Mouse (Mus musculus) embryo, embryonic 10 days (tissue): ENCODE measurements at regions not wholly inside any gene's neighbourhood (a gene's known extent, or its start where the extent isn't known, plus 50 kb on each side); places are given as distances from the start of the nearest gene placed in this dataset.
A peak's percentile ranks its signal among the peaks of the same experiment; 100 is the strongest.
"Not testable (repeated sequence)": the region's sequence is repeated elsewhere in the genome, so short reads cannot be mapped to it uniquely, and the experiment has no call there.

Experiments used
- DNase-seq: peaks from one replicate; pipeline ENCODE4 v3.0.0-alpha.2; 2015; ENCODE audit warnings: low spot score

DNA sequence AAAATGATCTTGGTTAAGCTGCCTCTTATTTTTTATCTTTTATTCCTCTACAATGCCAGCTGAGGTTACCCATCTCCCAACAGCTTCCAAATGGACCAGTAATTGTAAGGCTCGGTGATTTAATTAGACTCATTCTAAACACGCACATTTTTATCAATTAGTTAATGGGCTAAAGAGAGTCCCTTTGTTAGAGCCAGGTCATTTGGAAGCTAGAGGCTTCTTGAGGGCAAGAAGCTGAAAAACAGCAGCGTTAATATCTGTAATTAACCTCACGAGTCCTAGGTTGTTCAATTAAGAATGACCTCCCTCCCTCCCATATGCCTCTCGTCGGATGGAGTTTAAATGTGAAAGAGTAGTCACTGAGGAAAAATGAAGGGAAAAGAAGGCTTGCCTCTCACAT is 66.5 kb downstream of the Otx2 start:
- DNase-seq, result no peak

DNA sequence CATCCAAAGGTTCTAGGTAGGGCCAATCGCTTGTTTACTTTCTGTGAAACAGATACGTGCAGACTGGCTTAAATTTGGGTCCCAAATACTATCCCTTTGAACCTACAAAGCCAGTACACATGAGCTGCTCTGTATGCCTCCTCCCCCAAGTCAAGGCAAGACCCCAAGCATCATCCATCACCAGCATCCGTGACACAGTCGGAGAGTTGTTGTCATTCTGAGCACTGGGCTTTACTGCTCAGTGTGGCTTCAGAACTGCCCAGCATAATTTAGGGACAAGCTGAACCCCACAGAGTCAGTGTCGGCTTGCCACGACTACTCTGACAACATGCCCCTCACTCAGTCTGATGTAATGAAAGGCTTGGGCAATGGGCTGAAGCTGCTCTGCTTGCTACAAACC is 70.1 kb downstream of the Otx2 start:
- DNase-seq, result no peak

DNA sequence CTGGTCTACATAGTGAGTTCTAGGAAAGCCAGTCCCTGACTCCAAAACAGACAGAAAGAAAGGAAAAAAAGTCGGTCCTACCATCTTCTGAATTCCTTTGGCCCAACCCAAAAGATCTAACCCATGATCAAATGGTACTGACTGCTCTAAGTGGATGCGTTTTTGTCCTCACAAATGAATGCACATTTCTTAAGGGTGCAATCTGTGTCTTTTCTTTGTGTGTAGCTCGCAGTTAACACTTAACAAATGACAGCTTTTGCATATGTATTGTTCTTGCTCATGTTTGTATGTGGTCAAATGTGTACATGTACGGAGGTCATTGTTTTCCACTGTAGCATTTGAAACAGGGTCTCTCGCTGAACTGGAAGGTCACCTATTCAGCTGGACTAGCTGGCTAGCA is 79.3 kb downstream of the Otx2 start:
- DNase-seq, result no peak

DNA sequence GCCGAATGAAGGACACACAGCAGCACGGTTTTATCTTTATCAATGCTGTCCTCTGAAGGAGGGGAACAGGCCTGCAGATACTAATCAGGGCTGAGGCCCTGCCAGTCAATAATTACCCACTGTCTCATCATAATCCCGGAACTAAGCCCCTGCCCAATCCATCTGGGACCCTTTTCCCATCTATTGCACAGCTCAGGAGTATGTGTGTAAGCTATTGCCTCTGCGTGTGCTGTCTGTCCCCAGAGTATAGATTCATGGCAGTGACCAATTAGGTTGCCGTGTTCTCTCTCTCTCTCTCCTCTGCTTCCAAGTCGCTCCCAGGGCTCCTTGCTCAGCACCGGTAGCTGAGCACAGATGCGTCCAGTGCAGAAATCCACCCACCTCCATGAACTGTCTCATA is 80.3 kb downstream of the Otx2 start:
- DNase-seq, result no peak

DNA sequence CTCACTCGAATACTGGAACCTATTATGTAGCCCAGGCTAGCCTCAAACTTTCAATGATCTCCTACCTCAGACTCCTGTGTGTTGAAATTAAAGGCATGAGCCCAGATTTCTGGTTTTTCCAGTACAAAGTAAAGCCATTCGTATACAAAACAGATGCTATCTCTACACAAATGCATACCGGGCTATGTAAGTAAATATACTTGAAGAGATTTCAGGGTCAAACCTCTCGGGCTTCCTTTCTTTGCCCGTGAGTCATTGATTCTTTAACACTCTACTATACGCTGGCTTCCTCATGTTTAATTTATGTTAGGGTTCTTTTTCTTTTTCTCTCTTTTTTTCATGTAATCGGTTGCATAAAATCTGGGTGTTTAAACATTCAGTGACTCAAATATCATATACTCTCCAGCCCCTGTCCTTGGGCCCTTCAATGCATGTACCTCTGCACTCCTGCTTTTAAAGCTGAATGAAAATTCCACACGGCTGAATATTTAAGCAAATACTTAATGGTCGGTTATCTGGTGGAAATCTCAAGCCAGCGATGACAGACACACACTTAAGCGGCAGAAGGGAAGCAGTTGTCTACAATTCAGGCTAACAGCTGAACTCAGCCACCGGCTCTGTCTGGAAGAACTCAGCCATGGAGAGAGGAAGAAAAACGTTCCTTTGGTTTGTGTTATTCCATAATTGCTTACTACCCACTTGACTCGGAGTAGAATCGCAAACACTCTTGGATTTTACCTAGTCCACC is 82.0 kb downstream of the Otx2 start:
- no peak for DNase-seq

DNA sequence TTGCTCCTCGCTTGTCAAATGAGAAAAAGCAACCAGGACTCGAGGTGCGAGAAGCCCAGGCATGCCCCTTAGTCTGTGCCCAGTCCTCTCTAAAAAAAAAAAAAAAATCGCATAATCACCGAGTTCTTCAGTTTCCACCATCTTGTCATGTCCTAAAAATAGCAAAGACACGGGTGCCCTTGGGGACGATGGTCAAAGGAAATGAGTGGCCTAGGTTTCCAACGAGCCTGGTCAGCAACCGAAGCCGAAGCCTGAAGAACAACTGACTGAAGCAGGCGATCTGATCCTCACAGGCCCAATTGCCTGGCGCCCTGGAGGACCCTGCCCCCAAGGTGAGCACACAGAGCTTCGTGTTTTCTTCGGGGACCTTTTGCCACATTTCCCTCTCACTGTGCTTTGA is 83.2 kb downstream of the Otx2 start:
- peak; percentile 28 for DNase-seq

DNA sequence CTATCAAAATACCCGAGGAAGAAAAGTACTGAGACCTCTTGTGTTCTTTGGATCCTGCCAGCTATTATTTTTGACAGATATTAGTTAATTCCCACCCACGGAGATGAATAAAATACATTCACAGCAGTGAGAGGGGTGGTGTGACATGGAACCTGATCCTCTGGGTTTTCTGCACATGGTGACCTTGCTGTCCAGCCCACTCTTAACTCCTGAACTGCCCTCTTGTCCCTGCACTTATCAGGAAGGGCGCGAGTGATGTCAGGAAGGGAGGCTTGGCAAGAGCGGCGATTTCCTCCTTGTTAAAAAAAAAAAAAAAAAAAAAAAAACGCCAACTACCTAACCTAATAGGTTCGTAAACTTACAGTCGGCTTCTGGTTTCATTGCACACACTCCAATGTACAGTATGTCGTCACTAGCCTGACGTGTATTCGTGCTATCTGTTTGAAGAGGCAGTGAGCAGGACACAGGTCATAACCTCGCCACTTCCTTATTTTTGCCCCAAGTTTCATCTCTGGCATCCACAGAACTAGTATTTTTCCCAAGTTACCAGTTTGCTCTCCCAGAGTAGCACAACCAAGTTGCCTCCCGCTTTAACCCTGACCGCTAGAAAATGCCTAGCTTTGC is 83.8 kb downstream of the Otx2 start:
- DNase-seq, result peak; percentile 26

DNA sequence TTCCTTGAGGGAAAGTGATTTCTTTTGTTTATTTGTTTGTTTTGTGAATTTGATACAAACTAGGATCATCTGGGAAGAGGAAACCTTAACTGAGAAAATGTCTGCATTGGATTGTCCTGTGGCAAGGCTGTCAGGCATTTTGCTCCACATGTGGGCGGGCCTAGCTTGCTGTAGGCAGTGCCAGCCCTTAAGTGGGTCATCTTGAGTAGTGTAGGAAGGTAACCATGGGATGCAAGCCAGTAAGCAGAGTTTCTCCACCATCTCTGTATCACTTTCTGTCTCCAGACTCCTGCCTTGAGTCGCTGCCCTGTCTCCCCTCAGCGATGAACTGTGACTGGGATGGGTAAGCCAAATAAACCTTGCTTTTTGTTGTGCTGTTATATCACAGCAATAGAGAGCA is 87.8 kb downstream of the Otx2 start:
- no peak for DNase-seq

DNA sequence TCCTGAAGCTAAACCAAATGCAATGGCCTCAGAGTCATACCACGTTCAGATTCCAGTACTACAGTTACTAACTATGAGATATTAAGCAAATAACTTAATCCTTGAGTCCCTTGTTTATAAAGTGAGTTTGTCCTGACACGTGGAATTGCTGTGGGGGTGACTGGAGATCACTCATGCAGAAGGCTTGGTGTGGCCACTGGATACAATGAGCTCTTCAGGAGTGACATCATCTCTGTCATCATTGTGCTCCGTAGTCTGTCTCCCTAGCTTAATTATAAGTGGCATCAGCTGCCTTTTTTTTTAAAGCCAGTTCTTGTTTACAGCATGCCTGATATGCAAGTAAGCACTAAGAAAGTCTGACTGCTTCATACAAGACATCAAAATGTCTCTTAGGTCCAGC is 89.0 kb downstream of the Otx2 start:
- DNase-seq, result no peak

DNA sequence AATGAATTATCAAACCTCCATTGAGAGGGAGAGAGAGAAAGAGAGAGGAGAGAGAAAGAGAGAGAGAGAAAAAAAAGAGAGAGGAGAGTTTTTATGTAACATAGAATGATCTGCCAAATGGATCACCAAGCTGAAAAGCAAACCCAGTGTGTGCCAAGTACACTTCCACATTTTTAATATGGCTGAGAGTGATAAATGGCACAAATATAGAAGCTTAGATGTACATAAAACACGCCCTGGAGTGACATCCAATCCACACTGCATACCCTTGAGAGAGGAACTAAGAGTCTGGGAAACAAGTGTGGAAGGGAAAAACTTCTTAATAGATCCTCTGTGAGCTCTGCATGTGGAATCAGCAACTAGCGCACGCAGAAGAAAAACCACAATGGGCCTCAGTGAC is 90.1 kb downstream of the Otx2 start:
- DNase-seq, result no peak

DNA sequence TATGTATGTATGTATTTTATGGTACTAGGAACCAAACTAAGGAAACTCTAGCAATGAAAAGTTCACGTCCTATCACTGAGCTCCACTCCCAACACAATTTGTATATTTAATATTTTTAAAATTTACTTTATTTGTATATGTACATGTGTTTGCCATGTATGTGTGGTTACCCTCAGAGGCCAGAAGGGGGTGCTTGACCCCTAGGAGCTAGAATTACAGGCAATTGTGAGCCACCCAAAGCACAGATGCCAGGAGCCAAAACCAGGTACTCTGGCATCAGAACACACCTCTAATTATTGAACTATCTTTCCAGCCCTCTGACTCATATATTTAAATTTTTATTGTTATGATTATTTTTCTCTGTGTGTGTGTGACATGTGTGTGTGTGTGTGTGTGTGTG is 91.5 kb downstream of the Otx2 start:
- peak; percentile 50 for DNase-seq

DNA sequence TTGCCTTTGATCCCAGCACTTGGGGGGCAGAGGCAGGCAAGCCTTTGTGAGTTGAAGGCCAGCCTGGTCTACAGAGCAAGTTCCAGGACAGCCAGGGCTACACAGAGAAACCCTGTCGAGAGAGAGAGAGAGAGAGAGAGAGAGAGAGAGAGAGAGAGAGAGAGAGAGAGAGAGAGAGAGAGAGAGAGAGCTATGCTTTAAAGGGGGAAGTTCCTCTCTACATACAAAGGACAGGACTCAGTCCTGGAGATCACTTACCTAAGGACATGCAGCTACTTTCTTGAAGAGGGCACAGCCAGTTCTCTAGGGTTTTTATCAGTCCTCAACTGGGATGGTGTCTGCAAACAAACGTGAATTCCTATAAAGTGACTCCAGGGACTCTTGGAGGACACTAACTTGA is 92.3 kb downstream of the Otx2 start:
- DNase-seq, result not testable (repeated sequence)

DNA sequence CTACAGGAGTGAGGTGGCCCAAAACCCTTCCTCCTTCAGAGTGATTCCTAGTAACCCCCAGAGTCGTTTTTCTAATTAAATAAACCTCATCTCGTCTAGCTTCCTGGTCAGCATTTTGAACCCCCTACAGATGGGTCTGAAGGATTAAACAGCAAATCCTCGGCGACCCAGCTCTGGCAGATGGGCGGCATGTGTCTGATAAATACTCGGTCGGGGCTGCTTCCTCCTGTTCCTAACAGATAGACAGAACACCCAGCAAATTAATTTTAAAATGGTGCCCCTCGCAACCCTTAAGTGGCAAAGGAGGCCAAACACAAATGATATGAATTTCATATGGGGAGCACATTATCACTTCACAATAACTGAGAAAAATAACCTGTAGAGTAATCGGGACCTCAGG is 93.2 kb downstream of the Otx2 start:
- no peak for DNase-seq

DNA sequence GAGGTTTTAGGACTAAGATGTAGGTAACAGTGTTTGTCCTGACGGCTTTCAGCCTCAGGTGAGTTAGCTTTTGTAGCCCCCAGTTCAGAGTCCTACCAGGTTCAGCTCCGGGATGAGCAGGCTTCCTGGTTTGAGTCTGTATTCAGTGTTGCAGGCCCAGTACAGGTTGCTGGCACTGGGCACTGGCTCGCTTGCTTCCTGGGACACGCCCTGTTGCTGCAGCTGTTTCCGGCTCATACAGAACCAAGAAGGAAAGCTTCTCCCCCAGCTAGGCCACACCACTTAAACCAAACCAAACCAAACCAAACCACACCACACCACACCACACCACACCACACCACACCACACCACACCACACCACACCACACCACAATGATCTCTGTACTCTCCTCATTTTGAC is 93.6 kb downstream of the Otx2 start:
- no peak for DNase-seq
